Mouse (Mus musculus): ENCODE measurements around the gene Gm5591. TPM values are rescaled to one million over a fixed set of nuclear protein-coding genes. Genes with fewer than 3 reads are reported as not detected.
"Not testable (repeated sequence)": the region's sequence is repeated elsewhere in the genome, so short reads cannot be mapped to it uniquely, and the experiment has no call there.

Gene Gm5591
- total RNA-seq (2022) = not detected

DNA sequence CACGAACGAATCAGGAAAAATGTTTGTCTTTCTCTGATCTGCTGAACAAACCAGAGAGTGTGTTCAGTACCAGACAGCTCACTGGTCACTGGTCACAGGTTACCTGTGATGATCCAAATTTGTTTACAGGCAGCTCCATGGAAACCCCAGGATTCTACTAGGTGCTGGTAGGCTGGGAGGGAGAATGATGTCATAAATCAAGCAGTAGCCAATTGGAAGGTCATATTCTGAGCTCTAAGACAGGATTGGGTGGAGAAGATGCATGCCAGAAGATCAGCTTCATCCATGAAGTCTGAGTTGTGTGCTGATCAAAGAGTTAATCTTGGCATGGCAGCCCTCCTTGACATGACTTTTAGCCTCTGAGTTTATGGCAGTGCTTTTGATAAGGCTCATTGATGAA is at the start of gene Gm5591:
Gm5591 (minus strand) TSS at position 101 of the 400 bp plus-strand sequence.
- DNase-seq (ENCODE audit: low spot score in 2 of 2) = not testable (repeated sequence)

GRCm38 (mm10) chr7:38488468-38488867 is 39.5 kb downstream of the Gm5591 start:
- DNase-seq (ENCODE audit: low spot score in 2 of 2) = not testable (repeated sequence)

Measured in left cerebral cortex, adult 8-10 months (tissue).